Mouse (Mus musculus): ENCODE data around the gene Col6a6.

DNA sequence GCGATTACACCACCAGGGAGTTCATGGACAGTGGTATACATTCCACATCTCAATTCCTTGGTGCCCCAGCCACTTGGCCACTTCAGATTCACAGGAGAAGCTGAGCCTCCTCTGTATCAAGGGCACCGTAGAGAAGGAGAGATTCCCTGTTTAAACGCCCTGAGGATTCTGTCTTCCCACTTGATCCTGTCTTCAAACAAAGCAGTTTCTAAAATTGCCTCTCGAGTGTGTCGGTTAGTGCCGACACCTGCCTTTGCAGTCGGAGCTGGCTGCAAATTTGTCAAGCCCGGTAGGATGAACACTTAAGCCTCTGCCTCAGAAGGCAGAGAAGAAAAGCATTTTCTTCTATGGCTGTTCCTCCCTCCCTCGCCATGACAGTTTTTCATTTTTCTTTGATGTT lies 134.9 kb downstream of the Col6a6 start:
- no peak for TF ChIP-seq CTCF (IDR thresholded peaks at IDR 0.05; ENCODE audit: borderline replicate concordance, control insufficient read depth, extremely low read depth, insufficient read depth, low read length, poor library complexity)
- TF ChIP-seq POLR2A (IDR thresholded peaks at IDR 0.05; ENCODE audit: control insufficient read depth, extremely low read depth, insufficient read depth, low read length, poor library complexity), result no peak

Measured in thymus, adult 2 months (tissue).